Mouse (Mus musculus) cortical plate, adult 2 months (tissue): Measurements from ENCODE around the gene Faiml. TPM values are rescaled to one million over a fixed set of nuclear protein-coding genes. Genes with fewer than 3 reads are reported as not detected.

ENCODE experiments used
- H3K27ac ChIP-seq: fragments of 200-500 bp; 2 replicates; pipeline ENCODE4 v1.5.1; 2012; ENCODE audit warnings: low read length, control low read depth, inconsistent platforms; ENCODE audit not compliant: insufficient read depth
- H3K4me1 ChIP-seq: fragments of 200-500 bp; 2 replicates; pipeline ENCODE4 v1.6.1; 2011; ENCODE audit warnings: low read length; ENCODE audit not compliant: control insufficient read depth, insufficient read depth
- H3K4me3 ChIP-seq: fragments of 200-500 bp; 2 replicates; pipeline ENCODE4 v1.5.1; 2011; ENCODE audit warnings: mild to moderate bottlenecking, low read length, control low read depth; ENCODE audit not compliant: insufficient read depth
- CTCF ChIP-seq: fragments of 200-500 bp; IDR thresholded peaks from 2 replicates; pipeline ENCODE4 v1.5.1; 2011; ENCODE audit warnings: mild to moderate bottlenecking, control low read depth, low read length; ENCODE audit not compliant: insufficient read depth; ENCODE audit errors: extremely low read depth
- POLR2A ChIP-seq: fragments of 200-500 bp; IDR thresholded peaks from 2 replicates; pipeline ENCODE4 v1.6.1; 2011; ENCODE audit warnings: mild to moderate bottlenecking, low read length, control low read depth; ENCODE audit not compliant: insufficient read depth; ENCODE audit errors: extremely low read depth
- polyA plus RNA-seq: library from polyadenylated mRNA; depleted of rRNA; stranded (reverse); fragments of >200 nt; gene quantifications from 2 replicates; pipeline ENCODE4 v1.2.3, GENCODE M21; 2012; rRNA removed

The Faiml gene
- polyA plus RNA-seq, 1 experiment = not detected

DNA sequence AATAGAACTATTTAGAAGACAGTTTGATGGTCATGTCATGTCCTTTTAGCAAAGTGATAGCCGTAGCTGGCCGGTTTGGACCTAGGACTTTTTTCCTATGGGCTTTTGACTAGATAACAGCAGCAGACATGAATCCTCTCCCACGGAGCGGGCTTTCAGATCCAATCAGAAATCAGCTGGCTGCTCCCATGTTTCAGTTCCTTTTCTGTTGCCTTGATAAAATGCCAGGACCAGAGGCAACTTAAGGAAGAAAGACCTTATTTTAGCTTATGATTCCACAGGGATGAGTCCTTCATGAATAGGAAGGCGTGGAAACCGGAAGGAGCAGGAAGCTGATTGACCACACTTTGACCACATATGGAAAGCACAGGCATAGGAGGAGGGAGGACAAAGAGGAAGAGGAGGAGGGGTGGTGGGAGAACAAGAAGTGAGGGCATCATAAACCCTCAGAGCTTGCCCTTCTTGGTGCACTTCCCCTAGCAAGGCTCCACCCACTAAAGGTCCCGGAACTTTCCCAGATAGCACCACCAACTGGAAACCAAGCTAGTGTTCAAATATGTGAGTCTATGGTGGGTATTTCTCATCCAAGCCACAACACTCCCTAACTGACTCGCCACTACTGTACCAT is 53.9 kb downstream of the Faiml start:
- Histone ChIP-seq H3K4me3 (no peak overlapping the region), H3K4me1 (no peaks in the 10 kb centered on the region), H3K27ac (no peak overlapping the region)
- no peak for TF ChIP-seq POLR2A
- no peak for TF ChIP-seq CTCF

- Histone ChIP-seq H3K27ac (no peak overlapping the region), H3K4me1 (no peaks in the 10 kb centered on the region), H3K4me3 (no peak overlapping the region)
- TF ChIP-seq CTCF = no peak
- TF ChIP-seq POLR2A = no peak
Measured at GRCm38 (mm10) chr9:99182121-99182520, 54.9 kb downstream of the Faiml start.

GRCm38 (mm10) chr9:99180272-99180671 is 56.8 kb downstream of the Faiml start:
- H3K4me3 ChIP-seq = no peak overlapping the region
- TF ChIP-seq CTCF (no peak), POLR2A (no peak)

More at GRCm38 (mm10) chr9:99180272-99180671, 56.8 kb downstream of the Faiml start:
- Histone ChIP-seq H3K27ac (no peak overlapping the region), H3K4me1 (no peaks in the 10 kb centered on the region)

Other genes with a start within 250 kb of the Faiml start
- not detected in 2 replicates for gene Gm1123, start 201.5 kb downstream of the Faiml start, polyA plus RNA-seq
- 12.6 and 13.0 TPM in 2 replicates for gene Pik3cb, start 96.6 kb downstream of the Faiml start, polyA plus RNA-seq
- gene Cep70, start 6.1 kb upstream of the Faiml start, polyA plus RNA-seq = 20.1 and 22.7 TPM in 2 replicates
- 0.26 and 0.46 TPM in 2 replicates for gene Esyt3, start 121.3 kb upstream of the Faiml start, polyA plus RNA-seq
- 176 and 178 TPM in 2 replicates for gene Mras, start 200.1 kb upstream of the Faiml start, polyA plus RNA-seq
- gene Nme9, start 214.2 kb upstream of the Faiml start, polyA plus RNA-seq = 0.08 and 0.56 TPM in 2 replicates